Mouse (Mus musculus) kidney, postnatal 0 days (tissue): ENCODE measurements around the gene Gse1. TPM values are rescaled to one million over a fixed set of nuclear protein-coding genes. Genes with fewer than 3 reads are reported as not detected.

Experiments
- ATAC-seq: fragments of 200-750 bp; cut with Nextera tagmentation; replicated peaks from 2 replicates; pipeline ENCODE4 v1.8.0; 2017; ENCODE audit warnings: low read depth, moderate number of reproducible peaks, moderate TSS enrichment, moderate library complexity; ENCODE audit not compliant: low FRiP score
- DNase-seq: peaks from one replicate; pipeline ENCODE4 v3.0.0-alpha.2; 2016; ENCODE audit warnings: low spot score
- H3K27ac ChIP-seq: fragments of 300-500 bp; sonication (generic); 2 replicates; pipeline ENCODE4 v1.5.1; 2014; ENCODE audit warnings: mild to moderate bottlenecking
- H3K27me3 ChIP-seq: fragments of 300-500 bp; sonication (generic); 2 replicates; pipeline ENCODE4 v1.6.1; 2014; ENCODE audit warnings: low read length, mixed read lengths; ENCODE audit not compliant: insufficient read depth
- H3K36me3 ChIP-seq: fragments of 300-500 bp; sonication (generic); 2 replicates; pipeline ENCODE4 v1.6.1; 2014; ENCODE audit warnings: low read length, mixed read lengths; ENCODE audit not compliant: insufficient read depth
- H3K4me1 ChIP-seq: fragments of 300-500 bp; sonication (generic); replicated peaks from 2 replicates; pipeline ENCODE4 v1.6.1; 2014; ENCODE audit warnings: antibody characterized with exemption, low read length, mixed read lengths; ENCODE audit not compliant: insufficient read depth
- H3K4me2 ChIP-seq: fragments of 300-500 bp; sonication (generic); 2 replicates; pipeline ENCODE4 v1.6.1; 2014; ENCODE audit warnings: mild to moderate bottlenecking, low read length, moderate library complexity, mixed read lengths
- H3K4me3 ChIP-seq: fragments of 300-500 bp; sonication (generic); replicated peaks from 2 replicates; pipeline ENCODE4 v1.5.1; 2014; ENCODE audit warnings: low read depth, low read length
- H3K9ac ChIP-seq: fragments of 300-500 bp; sonication (generic); 2 replicates; pipeline ENCODE4 v1.6.1; 2014; ENCODE audit warnings: low read depth, low read length
- H3K9me3 ChIP-seq: fragments of 300-500 bp; sonication (generic); replicated peaks from 2 replicates; pipeline ENCODE4 v1.6.1; 2016; ENCODE audit warnings: low read length, inconsistent platforms, mixed read lengths
- CTCF ChIP-seq: IDR thresholded peaks from 2 replicates; pipeline ENCODE4 v1.5.1; 2016; ENCODE audit warnings: antibody characterized with exemption, low read depth, mild to moderate bottlenecking, moderate library complexity
- WGBS: fragments of 180-500 bp; shearing (Covaris S2); extraction: QIAGEN DNeasy Blood & Tissue Kit; methylation state at CpG from one replicate; pipeline ENCODE4 v1.1.7; 2014; 5-methylcytosine and 5-hydroxymethylcytosine counted together
- polyA plus RNA-seq: library from polyadenylated mRNA; unstranded; fragments of >200 nt; fragmentation: Nextera tagmentation; extraction: Ambion mirVana; gene quantifications from 2 replicates; pipeline ENCODE4 v1.2.1, GENCODE M21; 2015

Gene Gse1
- polyA plus RNA-seq, 1 experiment from 2014 or later = 8.4 TPM

- Histone ChIP-seq H3K4me1 (0 out of 2 replicates have a peak, but pooled peaks cover 7% of the 10 kb centered on the region), H3K27ac (no peak overlapping the region), H3K4me2 (no peak overlapping the region), H3K4me3 (no peak overlapping the region), H3K27me3 (no peaks in the 10 kb centered on the region), H3K9ac (no peak overlapping the region), H3K9me3 (no peaks in the 10 kb centered on the region), H3K36me3 (no peaks in the 10 kb centered on the region)
- no peak for DNase-seq
- TF ChIP-seq CTCF = no peak
- no peak for ATAC-seq
- 69% methylated on average over 8 of the region's 8 CpGs for WGBS
These were observed 25.4 kb downstream of the Gse1 start for GRCm38 (mm10) chr8:120253626-120254025.

- Histone ChIP-seq H3K4me3 (no peak overlapping the region), H3K4me1 (peaks cover 12% of the 10 kb centered on the region; the same call in 1 of the 2 replicates), H3K9me3 (no peaks in the 10 kb centered on the region), H3K27ac (no peak overlapping the region), H3K27me3 (no peaks in the 10 kb centered on the region), H3K9ac (no peak overlapping the region), H3K4me2 (no peak overlapping the region), H3K36me3 (no peaks in the 10 kb centered on the region)
- ATAC-seq (no peak), DNase-seq (no peak)
- no peak for TF ChIP-seq CTCF
- 89% methylated on average over 6 of the region's 6 CpGs for WGBS
These were observed 27.2 kb downstream of the Gse1 start for GRCm38 (mm10) chr8:120255406-120255987.

DNA sequence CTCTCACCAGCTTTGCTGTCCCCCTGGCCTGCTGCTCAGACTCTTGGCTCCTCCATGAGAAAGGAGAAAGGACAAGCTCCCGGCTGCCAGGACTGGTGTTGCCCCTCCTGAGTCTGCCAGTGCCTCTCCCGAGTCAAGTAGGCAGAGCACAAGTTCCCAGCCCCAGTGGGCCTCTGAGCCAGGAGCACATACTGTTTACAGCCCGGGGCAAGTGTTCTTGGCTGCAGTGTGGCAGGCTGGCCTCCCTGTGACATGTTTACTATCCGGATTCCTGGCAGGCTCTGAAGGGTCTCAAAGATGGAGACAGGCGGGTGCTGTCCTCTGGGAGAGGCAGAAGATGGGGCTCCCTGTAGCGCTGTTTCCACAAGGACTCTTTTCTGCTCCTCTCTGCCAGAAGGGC is 28.7 kb downstream of the Gse1 start:
- H3K4me1 ChIP-seq = peaks cover 15% of the 10 kb centered on the region; the same call in 1 of the 2 replicates
- DNase-seq (no peak), ATAC-seq (no peak)

DNA sequence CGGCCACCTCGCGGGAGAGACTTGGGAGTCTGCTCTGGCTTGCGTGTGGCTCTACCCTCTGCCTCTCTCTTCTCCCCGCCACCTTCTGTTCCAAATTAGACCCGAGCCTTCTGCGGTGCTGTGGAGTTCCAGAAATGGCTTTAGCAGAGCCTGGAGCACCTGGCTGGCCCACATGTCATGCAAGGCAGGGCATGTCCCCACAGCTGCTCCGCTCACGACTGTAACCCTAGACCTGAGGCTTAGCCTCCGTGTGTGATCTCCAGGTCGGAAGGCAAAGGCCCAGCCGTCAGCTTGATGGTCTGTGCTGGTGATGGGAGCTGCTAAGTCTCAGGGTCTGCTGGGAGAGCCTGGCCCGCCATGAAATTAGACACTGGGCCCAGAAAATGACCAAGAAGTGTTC is 30.9 kb downstream of the Gse1 start:
- ATAC-seq (no peak), DNase-seq (peak; percentile 55)
- Histone ChIP-seq H3K9ac (no peak overlapping the region), H3K9me3 (no peaks in the 10 kb centered on the region), H3K4me2 (no peak overlapping the region), H3K4me1 (peaks cover 22% of the 10 kb centered on the region), H3K4me3 (no peak overlapping the region), H3K27me3 (0 out of 2 replicates have a peak, but pooled peaks cover 4% of the 10 kb centered on the region), H3K27ac (no peak overlapping the region), H3K36me3 (no peaks in the 10 kb centered on the region)
- TF ChIP-seq CTCF = no peak
- WGBS = 58% methylated on average over 13 of the region's 13 CpGs

More for the DNA sequence above, 28.7 kb downstream of the Gse1 start:
- H3K36me3 ChIP-seq = no peaks in the 10 kb centered on the region
- H3K9ac ChIP-seq = no peak overlapping the region
- no peak overlapping the region for H3K4me2 ChIP-seq
- WGBS = 39% methylated on average over 6 of the region's 6 CpGs
- no peak overlapping the region for H3K27ac ChIP-seq
- H3K9me3 ChIP-seq = no peaks in the 10 kb centered on the region
- H3K4me3 ChIP-seq = no peak overlapping the region
- no peak for TF ChIP-seq CTCF
- H3K27me3 ChIP-seq = no peaks in the 10 kb centered on the region

- Histone ChIP-seq H3K9me3 (no peaks in the 10 kb centered on the region), H3K27me3 (0 out of 2 replicates have a peak, but pooled peaks cover 4% of the 10 kb centered on the region), H3K4me3 (no peak overlapping the region), H3K27ac (peak overlapping the region; percentile 32; the same call in 1 of the 2 replicates), H3K4me2 (no peak overlapping the region), H3K4me1 (peaks cover 36% of the 10 kb centered on the region), H3K36me3 (no peaks in the 10 kb centered on the region), H3K9ac (no peak overlapping the region)
- no peak for DNase-seq
- no peak for ATAC-seq
- WGBS = 66% methylated on average over 5 of the region's 5 CpGs
- TF ChIP-seq CTCF = no peak
These were observed 32.4 kb downstream of the Gse1 start for GRCm38 (mm10) chr8:120260677-120261076.

DNA sequence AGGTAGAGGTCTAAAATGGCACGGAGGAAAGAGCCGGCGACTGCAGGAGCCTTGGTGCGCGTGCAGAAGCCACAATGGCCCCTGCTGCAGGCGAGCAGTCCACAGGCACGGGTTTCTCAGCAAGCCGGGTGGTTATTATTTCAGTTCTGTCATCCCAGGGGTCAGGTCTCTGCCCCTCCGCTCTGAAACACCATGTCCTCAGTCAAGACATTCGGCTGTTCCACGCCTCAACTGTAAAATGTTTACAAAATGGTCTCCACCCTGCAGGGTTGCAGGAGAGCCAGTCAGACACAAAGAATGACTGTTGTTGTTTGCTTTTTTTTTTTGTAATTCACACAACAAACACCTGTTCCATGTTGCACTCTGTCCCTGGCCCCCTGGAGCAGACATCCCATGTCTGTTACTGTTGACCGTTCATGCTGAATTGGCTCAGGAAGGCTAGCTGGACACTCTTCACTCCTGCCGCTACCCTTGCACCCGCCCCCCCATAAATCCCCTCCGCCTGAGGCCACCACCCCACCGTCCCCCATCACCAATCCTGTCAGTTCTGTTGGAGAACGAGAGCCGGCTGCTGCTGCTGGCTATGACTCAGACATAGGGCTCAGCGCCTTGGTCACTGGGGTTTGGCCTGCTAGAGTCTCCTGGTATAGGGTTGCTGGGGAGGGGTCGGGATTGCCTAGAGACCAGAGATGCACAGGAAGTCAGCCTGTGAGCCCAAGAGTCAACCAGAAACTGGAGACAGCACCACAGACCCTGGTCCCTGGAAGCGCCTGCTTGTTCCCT is 33.3 kb downstream of the Gse1 start:
- 19% methylated on average over 21 of the region's 21 CpGs for WGBS
- Histone ChIP-seq H3K27me3 (0 out of 2 replicates have a peak, but pooled peaks cover 4% of the 10 kb centered on the region), H3K4me2 (no peak overlapping the region), H3K4me1 (peaks cover 42% of the 10 kb centered on the region), H3K27ac (0 out of 2 replicates have a peak overlapping the region, but pooled peaks have one; percentile 32), H3K4me3 (no peak overlapping the region), H3K36me3 (no peaks in the 10 kb centered on the region), H3K9ac (no peak overlapping the region), H3K9me3 (no peaks in the 10 kb centered on the region)
- ATAC-seq (no peak; the same call in 1 of the 2 replicates), DNase-seq (peak; percentile 92)
- no peak for TF ChIP-seq CTCF
